Mouse (Mus musculus) limb, embryonic 13.5 days (tissue): ENCODE data around the gene Ube2q2. TPM values are rescaled to one million over a fixed set of nuclear protein-coding genes. Genes with fewer than 3 reads are reported as not detected.

Source experiments
- ATAC-seq: fragments of 200-750 bp; cut with Nextera tagmentation; 2 replicates; pipeline ENCODE4 v1.8.0; 2017; ENCODE audit warnings: low read depth, moderate number of reproducible peaks, moderate TSS enrichment; ENCODE audit not compliant: low FRiP score
- H3K27ac ChIP-seq: fragments of 300-500 bp; sonication (generic); 2 replicates; pipeline ENCODE4 v1.5.1; 2015; ENCODE audit warnings: inconsistent platforms, mild to moderate bottlenecking, moderate library complexity
- H3K27me3 ChIP-seq: fragments of 300-500 bp; sonication (generic); 2 replicates; pipeline ENCODE4 v1.6.1; 2015; ENCODE audit warnings: mild to moderate bottlenecking, inconsistent platforms
- H3K36me3 ChIP-seq: fragments of 300-500 bp; sonication (generic); 2 replicates; pipeline ENCODE4 v1.6.1; 2015; ENCODE audit warnings: inconsistent platforms, mild to moderate bottlenecking, moderate library complexity
- H3K4me1 ChIP-seq: fragments of 300-500 bp; sonication (generic); 2 replicates; pipeline ENCODE4 v1.6.1; 2015; ENCODE audit warnings: inconsistent platforms
- H3K4me2 ChIP-seq: fragments of 300-500 bp; sonication (generic); replicated peaks from 2 replicates; pipeline ENCODE4 v1.6.1; 2015; ENCODE audit warnings: inconsistent platforms, mild to moderate bottlenecking, moderate library complexity
- H3K4me3 ChIP-seq: fragments of 300-500 bp; sonication (generic); 2 replicates; pipeline ENCODE4 v1.5.1; 2015; ENCODE audit warnings: moderate library complexity, mild to moderate bottlenecking, inconsistent platforms
- H3K9ac ChIP-seq: fragments of 300-500 bp; sonication (generic); 2 replicates; pipeline ENCODE4 v1.6.1; 2015; ENCODE audit warnings: mild to moderate bottlenecking, inconsistent platforms
- H3K9me3 ChIP-seq: fragments of 300-500 bp; sonication (generic); 2 replicates; pipeline ENCODE4 v1.6.1; 2016; ENCODE audit warnings: inconsistent platforms
- WGBS: fragments of 180-500 bp; shearing (Covaris S2); methylation state at CpG from one replicate; pipeline ENCODE4 v1.1.7; 2015; 5-methylcytosine and 5-hydroxymethylcytosine counted together
- polyA plus RNA-seq: library from polyadenylated mRNA; unstranded; fragments of >200 nt; fragmentation: Nextera tagmentation; extraction: Ambion mirVana; gene quantifications from 2 replicates; pipeline ENCODE4 v1.2.1, GENCODE M21; 2015

Gene Ube2q2
- polyA plus RNA-seq, 1 experiment from 2014 or later, result 39.3 TPM

DNA sequence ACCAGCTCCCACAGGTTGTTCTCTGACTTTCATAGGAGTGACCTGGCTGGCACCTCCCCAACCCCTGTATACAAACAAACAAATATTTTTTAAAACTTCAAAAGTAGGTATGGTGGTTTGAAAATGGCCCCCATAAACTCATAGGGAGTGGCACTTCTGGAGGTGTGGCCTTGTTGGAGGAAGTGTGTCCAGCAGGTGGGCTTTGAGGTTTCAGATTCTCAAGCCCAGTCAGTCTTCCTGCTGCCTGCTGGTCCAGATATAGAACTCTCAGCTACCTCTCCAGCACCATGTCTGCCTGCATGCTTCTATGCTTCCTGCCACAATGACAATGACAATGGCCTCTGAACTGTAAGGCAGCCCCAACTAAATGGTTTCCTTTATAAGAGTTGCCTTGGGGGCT is 16.8 kb upstream of the Ube2q2 start:
- Histone ChIP-seq H3K4me3 (no peak overlapping the region), H3K4me1 (no peaks in the 10 kb centered on the region), H3K27me3 (no peaks in the 10 kb centered on the region), H3K4me2 (no peak overlapping the region), H3K9me3 (no peaks in the 10 kb centered on the region), H3K27ac (no peak overlapping the region), H3K36me3 (no peaks in the 10 kb centered on the region), H3K9ac (no peak overlapping the region)
- no peak for ATAC-seq

DNA sequence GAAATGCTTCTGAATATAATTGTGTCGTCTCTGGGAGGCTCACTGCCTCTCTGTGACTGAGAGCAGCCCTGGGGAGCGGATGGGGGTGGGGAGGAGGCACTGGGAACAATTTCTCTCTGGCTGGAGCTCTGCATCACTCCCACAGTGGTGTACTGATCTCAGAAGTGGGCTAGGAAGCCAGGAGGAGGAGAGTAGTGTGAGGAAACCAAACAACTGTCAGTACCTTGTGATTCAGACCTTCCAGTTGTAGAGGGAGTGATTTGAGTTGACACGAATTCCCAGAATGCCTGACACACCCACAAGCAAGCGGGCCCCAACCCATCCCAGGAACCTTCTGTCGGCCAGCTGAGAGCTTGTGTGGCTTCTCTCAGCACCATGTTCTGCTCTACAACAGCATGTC is 12.1 kb upstream of the Ube2q2 start:
- H3K27me3 ChIP-seq, result no peaks in the 10 kb centered on the region
- no peaks in the 10 kb centered on the region for H3K4me1 ChIP-seq
- H3K9me3 ChIP-seq, result no peaks in the 10 kb centered on the region
- no peak overlapping the region for H3K4me3 ChIP-seq
- no peak overlapping the region for H3K27ac ChIP-seq
- 27% methylated on average over 5 of the region's 5 CpGs for WGBS
- H3K36me3 ChIP-seq, result no peaks in the 10 kb centered on the region
- H3K9ac ChIP-seq, result no peak overlapping the region
- ATAC-seq, result no peak
- H3K4me2 ChIP-seq, result no peak overlapping the region

DNA sequence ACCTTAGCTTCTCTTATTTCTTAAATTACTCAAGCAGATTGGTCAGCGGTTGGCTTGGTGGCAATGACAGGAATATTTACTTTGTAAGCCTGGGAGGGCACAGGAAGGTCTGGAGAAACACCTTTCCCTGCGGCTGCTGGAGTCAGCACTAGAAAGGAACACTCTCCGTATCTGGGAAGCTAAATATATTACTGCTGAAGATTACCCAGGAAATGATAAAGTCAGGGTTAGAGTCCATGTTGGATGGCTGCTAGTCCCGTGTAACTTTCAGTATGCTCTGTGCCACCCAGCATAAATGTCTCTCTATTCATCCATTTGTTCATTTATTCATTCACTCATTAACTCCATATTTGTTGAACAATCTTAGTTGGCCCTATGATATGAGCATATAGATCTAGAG is 11.5 kb upstream of the Ube2q2 start:
- Histone ChIP-seq H3K27me3 (no peaks in the 10 kb centered on the region), H3K4me1 (no peaks in the 10 kb centered on the region), H3K9ac (no peak overlapping the region), H3K4me3 (no peak overlapping the region), H3K9me3 (no peaks in the 10 kb centered on the region), H3K4me2 (no peak overlapping the region), H3K27ac (no peak overlapping the region), H3K36me3 (no peaks in the 10 kb centered on the region)
- ATAC-seq, result no peak
- WGBS, result 74% methylated on average over 4 of the region's 4 CpGs

DNA sequence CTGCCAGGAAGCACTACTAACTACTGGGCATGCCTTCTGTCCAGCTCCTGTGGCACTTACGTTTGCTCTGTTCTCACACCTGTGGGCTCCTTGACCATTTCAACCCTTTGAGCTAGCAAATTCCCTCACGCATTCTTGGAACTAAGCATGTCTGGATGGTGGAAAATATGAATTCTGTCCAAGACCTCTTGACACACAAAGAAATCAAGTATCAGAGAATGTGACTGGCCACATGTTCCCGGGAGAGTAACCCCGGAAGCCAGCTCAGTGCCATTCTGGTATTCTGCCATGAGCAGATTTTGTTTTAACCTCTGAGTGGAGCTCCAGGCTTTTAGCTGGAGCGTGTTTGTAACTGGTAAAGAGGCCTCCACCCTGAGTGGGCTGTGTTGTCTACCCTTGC is 8.7 kb upstream of the Ube2q2 start:
- Histone ChIP-seq H3K9me3 (no peaks in the 10 kb centered on the region), H3K9ac (no peak overlapping the region), H3K27ac (no peak overlapping the region), H3K27me3 (no peaks in the 10 kb centered on the region), H3K4me3 (no peak overlapping the region), H3K4me2 (no peak overlapping the region), H3K36me3 (no peaks in the 10 kb centered on the region), H3K4me1 (no peaks in the 10 kb centered on the region)
- WGBS, result 71% methylated on average over 5 of the region's 5 CpGs
- no peak for ATAC-seq

DNA sequence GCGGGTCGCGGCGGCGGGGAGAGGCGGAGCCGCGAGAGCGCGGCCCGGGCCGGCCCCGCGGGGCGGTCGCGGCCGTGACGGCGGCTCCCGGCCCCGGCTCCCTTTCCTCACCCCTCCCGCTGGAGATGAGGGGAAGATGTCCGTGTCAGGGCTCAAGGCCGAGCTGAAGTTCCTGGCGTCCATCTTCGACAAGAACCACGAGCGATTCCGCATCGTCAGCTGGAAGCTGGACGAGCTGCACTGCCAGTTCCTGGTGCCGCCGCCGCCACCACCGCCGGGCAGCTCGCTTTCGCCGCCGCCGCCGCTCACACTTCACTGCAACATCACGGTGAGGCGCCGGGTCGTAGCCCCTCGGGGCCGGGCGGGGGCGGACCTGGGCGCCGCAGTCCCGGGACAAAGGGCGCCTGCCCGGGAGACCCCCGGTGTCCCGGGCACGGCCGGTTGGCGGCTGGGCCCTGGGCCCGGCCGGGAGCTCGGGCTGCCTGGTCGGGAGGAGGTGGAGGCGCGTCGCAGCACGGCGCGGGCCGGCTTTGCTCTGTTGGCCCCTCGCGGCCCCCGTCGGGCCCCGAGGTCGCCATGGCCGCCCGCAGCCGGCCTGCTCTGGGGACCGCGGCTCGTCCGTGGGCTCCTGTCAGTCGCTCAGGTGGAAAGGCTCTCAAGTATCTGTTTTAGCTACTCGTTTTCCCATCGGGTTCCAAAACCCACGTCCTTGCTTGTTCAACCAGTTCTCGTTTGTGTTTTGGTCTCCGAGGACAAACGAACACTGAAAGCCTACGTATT is 1.0 kb downstream of the Ube2q2 start:
- under 1% methylated on average over 93 of the region's 93 CpGs for WGBS
- Histone ChIP-seq H3K9ac (peak overlapping the region; percentile 92), H3K9me3 (no peaks in the 10 kb centered on the region), H3K27me3 (no peaks in the 10 kb centered on the region), H3K36me3 (no peaks in the 10 kb centered on the region), H3K27ac (peak overlapping the region; percentile 79), H3K4me2 (peak overlapping the region; percentile 77), H3K4me1 (peaks cover 16% of the 10 kb centered on the region), H3K4me3 (peak overlapping the region; percentile 95)
- ATAC-seq, result peak; percentile 59

DNA sequence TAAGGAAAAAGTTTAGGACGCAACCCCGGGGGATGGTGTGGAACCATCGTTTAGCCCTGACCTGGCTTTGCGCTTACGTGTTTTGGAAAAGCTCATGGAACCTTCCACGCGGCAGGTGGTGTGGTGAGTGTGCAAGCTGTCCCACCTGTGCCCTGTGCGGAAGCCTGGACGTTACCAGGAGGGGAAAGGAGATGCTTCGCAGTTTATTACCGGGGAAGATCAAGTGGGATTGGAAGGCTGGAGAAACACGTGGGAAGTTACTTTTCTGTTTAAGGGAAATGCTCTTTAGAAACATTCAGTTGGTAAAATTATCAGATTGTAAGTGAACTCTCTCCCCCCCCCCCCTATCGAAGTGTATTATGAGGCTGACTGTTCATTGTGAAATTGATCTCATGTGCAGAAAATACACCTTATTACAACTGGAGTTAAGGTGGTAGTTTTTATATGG is 1.6 kb downstream of the Ube2q2 start:
- no peak for ATAC-seq
- WGBS, result 3% methylated on average over 13 of the region's 13 CpGs
- Histone ChIP-seq H3K4me3 (peak overlapping the region; percentile 95), H3K36me3 (no peaks in the 10 kb centered on the region), H3K9ac (peak overlapping the region; percentile 92), H3K9me3 (no peaks in the 10 kb centered on the region), H3K4me1 (peaks cover 16% of the 10 kb centered on the region), H3K27me3 (no peaks in the 10 kb centered on the region), H3K27ac (no peak overlapping the region), H3K4me2 (peak overlapping the region; percentile 77)

DNA sequence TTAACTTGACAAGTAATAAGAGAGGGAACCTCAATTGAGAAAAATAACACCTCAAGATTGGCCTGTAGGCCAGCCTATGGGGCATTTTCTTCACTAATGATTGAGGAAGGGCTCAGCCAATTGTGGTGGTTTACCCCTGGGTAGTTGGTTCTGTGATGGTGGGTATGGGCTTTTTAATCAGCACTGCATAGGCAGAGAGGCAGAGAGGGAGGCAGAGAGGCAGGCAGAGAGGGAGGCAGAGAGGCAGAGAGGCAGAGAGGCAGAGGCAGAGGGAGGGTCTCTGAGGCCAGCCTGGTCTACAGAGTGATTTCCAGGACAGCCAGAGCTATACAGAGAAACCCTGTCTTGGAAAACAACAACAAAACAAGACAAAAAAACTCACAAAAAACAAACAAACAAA is 2.4 kb downstream of the Ube2q2 start:
- H3K4me3 ChIP-seq, result peak overlapping the region; percentile 95
- peak overlapping the region; percentile 77 for H3K4me2 ChIP-seq

DNA sequence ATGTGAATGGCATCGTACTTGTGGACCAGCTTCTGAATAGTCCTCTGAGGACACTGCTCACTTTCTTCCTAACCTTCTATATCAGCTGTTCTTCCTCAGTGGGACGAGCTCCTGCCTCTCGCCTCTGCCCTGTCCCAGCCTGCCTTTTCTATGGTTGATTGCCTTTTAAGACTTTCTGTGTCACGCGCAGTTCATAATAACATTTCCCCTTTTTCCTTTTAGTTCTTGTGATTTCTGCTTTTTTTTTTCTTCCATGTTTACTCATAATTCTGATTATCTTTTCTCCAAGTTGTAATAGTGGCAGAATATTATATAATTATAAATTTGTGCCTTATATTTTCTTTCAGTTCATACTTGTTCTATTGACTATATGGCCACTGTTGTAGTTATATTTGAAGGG is 4.3 kb downstream of the Ube2q2 start:
- ATAC-seq, result no peak
- Histone ChIP-seq H3K36me3 (no peaks in the 10 kb centered on the region), H3K4me1 (peaks cover 16% of the 10 kb centered on the region), H3K9ac (no peak overlapping the region), H3K27ac (no peak overlapping the region), H3K27me3 (no peaks in the 10 kb centered on the region), H3K9me3 (no peaks in the 10 kb centered on the region), H3K4me3 (no peak overlapping the region), H3K4me2 (no peak overlapping the region)
- WGBS, result 86% methylated on average over 5 of the region's 5 CpGs

More for the DNA sequence above, 2.4 kb downstream of the Ube2q2 start:
- Histone ChIP-seq H3K27me3 (no peaks in the 10 kb centered on the region), H3K9me3 (no peaks in the 10 kb centered on the region), H3K9ac (peak overlapping the region; percentile 92; the same call in 1 of the 2 replicates), H3K4me1 (peaks cover 16% of the 10 kb centered on the region), H3K27ac (no peak overlapping the region), H3K36me3 (no peaks in the 10 kb centered on the region)
- no peak for ATAC-seq

DNA sequence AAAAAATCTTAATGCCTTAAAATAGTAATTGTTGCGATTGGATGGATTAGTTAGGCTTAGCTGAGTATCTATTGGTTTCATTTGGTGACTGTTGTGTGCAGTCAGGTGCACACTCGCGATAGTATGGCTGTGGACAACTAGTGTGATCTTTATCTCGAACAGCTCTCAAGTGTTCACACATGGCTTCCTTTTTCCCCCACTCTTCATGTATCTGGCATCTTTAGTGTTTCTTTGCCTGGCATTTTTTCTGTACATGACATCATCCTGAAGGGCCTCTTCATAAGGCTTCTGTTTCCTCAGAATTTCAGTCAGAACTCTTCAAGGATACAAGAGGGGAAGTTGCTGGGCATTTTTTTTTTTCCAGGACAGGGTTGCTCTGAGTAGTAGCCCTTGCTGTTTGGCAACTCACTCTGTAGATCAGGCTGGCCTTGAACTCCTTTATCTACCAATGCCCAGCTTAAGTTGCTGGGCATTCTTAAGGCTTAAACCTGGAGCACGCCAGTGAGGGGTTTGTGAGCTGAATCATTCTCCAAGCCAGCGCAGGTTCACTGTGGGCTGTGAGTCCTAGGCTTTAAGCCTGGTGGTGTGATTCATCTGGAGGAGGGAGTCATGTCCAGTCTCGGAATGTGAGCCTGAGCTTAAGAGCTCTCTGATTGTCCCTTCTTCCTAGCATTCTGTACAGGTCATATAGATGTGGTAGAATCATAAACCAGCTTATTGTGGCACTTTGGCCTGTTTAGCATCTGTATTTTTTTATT is 22.2 kb downstream of the Ube2q2 start:
- Histone ChIP-seq H3K27me3 (no peaks in the 10 kb centered on the region), H3K4me1 (no peaks in the 10 kb centered on the region), H3K27ac (no peak overlapping the region), H3K9ac (no peak overlapping the region), H3K9me3 (no peaks in the 10 kb centered on the region), H3K4me2 (no peak overlapping the region), H3K36me3 (peaks cover 25% of the 10 kb centered on the region), H3K4me3 (no peak overlapping the region)
- no peak for ATAC-seq
- 90% methylated on average over 7 of the region's 7 CpGs for WGBS

DNA sequence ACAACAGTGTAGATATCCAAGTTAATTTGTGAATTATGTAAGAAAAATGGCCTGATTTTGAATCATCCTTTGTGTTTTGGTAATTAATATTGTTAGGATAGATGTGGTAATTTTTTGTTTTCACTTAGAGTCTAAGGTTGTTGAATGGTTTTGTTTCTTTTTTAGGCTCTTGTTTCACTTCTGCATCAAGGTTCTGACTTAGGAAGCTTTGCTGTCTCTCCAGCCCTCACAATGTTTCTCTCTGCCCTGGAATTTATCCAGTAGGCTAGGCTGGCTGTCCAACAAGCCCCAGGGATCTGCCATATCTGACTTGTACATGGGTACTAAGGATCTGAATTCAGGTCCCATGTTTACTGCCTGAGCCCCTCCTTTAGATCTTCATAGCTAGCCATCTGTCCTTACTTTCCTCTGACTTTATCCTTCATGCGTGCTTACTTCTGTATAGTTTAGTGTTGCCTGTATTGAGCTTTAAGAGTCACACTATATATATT is 23.6 kb downstream of the Ube2q2 start:
- H3K4me1 ChIP-seq, result no peaks in the 10 kb centered on the region
- no peak overlapping the region for H3K9ac ChIP-seq
- H3K27me3 ChIP-seq, result no peaks in the 10 kb centered on the region
- H3K4me2 ChIP-seq, result no peak overlapping the region
- WGBS, result 95% methylated on average over 1 of the region's 1 CpGs
- no peak overlapping the region for H3K27ac ChIP-seq
- no peak overlapping the region for H3K4me3 ChIP-seq
- ATAC-seq, result no peak
- peaks cover 25% of the 10 kb centered on the region for H3K36me3 ChIP-seq
- no peaks in the 10 kb centered on the region for H3K9me3 ChIP-seq

DNA sequence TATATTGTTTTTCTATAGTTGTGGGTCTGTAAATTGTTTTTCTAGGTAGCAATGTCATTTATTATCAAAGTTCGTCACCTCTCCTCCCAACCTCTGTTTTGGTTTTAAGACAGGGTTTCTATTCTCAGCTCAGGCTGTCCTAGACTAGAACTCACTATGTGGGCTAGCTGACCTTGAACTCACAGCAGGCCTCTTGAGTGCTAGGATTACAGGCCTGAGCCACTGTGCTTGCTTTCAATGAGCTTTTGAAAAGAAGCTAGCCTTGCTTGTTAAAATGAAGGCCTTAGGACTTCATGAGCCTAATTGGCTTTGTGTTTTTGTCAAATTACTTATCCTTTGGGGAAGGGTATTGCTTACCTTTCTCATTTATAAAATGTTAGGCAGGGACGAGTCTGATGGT is 25.6 kb downstream of the Ube2q2 start:
- Histone ChIP-seq H3K9me3 (no peaks in the 10 kb centered on the region), H3K4me3 (no peak overlapping the region), H3K9ac (no peak overlapping the region), H3K36me3 (peaks cover 13% of the 10 kb centered on the region), H3K4me2 (no peak overlapping the region), H3K27ac (no peak overlapping the region), H3K27me3 (no peaks in the 10 kb centered on the region), H3K4me1 (no peaks in the 10 kb centered on the region)
- no peak for ATAC-seq
- WGBS, result 79% methylated on average over 2 of the region's 2 CpGs

DNA sequence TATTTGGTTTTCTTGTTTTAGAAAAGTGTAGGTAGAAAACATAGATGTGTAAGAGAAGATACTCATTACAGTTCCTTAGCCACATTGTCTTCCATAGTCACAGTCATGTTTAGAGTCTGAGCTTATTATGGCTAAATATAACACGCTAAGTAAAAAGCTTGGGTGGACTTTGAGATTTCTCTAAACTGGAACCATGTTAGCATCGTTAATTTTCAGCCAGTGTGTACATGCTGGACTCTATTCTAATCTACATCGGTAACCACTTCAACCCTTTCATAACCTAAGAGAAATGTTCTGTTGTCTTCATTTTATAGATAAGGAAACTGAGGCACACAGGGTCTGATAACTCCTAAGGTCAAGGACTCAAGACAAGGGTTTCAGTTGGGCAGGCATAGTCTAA is 47.2 kb downstream of the Ube2q2 start:
- H3K9me3 ChIP-seq, result no peaks in the 10 kb centered on the region
- H3K36me3 ChIP-seq, result peaks cover 29% of the 10 kb centered on the region
- ATAC-seq, result no peak
- no peak overlapping the region for H3K9ac ChIP-seq
- H3K27me3 ChIP-seq, result no peaks in the 10 kb centered on the region
- H3K4me3 ChIP-seq, result no peak overlapping the region
- H3K27ac ChIP-seq, result no peak overlapping the region
- WGBS, result 90% methylated on average over 3 of the region's 3 CpGs
- no peaks in the 10 kb centered on the region for H3K4me1 ChIP-seq
- H3K4me2 ChIP-seq, result no peak overlapping the region
